Mouse (Mus musculus) embryo, embryonic 9.5 days (tissue): ENCODE measurements around the gene Ptcd3.
"Not testable (repeated sequence)": the region's sequence is repeated elsewhere in the genome, so short reads cannot be mapped to it uniquely, and the experiment has no call there.

Source experiments
- DNase-seq: peaks from one replicate; pipeline ENCODE4 v3.0.0-alpha.2; 2017; ENCODE audit errors: extremely low spot score

Gene Ptcd3

GRCm38 (mm10) chr6:71908481-71909381 is at the start of gene Ptcd3, which contains the start of gene Polr1a:
Gene Ptcd3 (minus strand): TSS chr6:71908750.
Gene Polr1a (plus strand): TSS chr6:71909053.
- DNase-seq: peak; percentile 94

DNA sequence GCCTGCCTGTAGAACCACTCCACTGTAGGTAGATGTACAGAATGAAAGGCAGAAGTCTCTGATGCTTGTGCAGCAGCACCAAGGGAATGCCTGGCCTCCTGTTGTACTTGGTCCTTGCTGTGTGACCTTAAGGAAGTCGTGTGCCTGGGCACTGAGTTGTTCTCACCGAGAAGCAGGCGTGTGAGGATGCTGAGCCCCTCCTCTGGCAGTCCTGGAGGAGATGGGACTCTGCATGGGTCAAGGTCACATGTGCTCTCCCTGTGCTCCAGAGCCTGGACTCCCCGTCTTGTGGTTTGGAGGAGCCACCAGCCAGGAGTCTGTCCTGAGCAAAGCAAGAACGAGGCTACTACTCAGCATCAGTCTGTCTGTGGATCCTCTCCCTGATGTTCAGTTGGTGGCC is 42.6 kb upstream of the Ptcd3 start:
- DNase-seq: no peak

- no peak for DNase-seq
These were observed 42.0 kb upstream of the Ptcd3 start for GRCm38 (mm10) chr6:71950592-71950991.

- no peak for DNase-seq
These were observed 41.2 kb upstream of the Ptcd3 start for GRCm38 (mm10) chr6:71949721-71950120.

- DNase-seq: no peak
These were observed 37.6 kb upstream of the Ptcd3 start for GRCm38 (mm10) chr6:71946121-71946520.

DNA sequence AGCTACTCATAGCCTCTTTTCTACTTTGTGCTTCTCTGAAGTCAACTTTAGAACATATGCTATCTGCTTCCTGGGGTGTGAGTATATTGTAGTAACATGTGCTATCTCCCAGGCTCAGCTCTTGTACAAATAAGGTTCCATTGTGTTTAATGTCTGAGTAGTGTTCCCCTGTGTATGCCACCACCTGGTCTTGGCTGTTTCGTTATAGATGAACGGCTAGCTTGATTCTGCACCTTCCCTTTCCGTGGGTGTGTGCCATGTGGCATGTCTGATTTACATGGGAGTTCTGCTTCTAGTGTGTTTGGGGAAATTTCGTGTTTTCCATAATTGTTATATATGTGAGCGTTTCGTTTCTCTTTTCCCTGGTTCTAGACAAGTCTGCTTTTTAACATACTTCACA is 36.6 kb upstream of the Ptcd3 start:
- no peak for DNase-seq

GRCm38 (mm10) chr6:71940912-71941311 is 32.4 kb upstream of the Ptcd3 start:
- DNase-seq: no peak

DNA sequence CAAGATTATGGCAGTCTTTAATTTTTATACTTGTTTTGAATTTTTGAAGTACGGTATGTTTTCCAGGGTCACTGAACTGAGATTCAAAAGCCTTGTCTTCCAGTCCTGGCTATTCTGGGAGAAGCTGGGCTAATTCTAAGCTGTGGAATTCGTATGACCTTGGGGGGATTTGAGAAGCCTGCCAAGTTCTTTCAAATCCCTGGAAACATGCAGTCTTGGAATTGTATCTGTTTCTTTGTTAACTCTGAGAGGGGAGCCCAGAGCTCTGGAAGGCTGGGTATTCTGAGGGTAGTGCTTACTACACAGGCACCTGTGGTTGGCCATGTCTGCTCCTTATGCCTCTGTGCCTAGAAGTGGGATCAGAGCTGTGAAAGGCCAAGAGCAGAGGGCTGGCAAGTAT is 27.2 kb upstream of the Ptcd3 start:
- DNase-seq: no peak

DNA sequence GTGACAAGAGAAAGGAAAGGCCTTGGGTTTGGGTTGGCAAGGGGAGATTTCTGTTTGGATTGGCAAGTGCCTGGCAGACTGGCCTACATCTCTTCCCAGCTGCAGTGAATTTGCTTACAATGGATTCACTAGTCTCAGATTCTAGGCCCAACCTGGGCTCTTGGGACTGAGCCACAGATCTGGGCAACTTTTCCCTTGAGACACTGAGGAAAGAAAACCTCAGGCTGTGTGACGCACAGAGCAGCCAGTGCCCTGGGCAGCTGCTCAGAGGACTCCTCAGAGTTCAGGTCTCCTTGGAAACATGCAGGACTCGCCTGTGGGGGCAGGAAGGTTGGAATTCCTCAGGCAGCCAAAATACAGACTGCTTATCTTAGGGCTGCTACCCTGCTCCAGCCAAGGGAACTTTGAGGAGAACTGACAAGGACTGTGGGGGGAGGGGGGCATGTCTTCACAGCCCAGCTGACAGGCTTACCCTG is 25.6 kb upstream of the Ptcd3 start:
- peak; percentile 17 for DNase-seq

DNA sequence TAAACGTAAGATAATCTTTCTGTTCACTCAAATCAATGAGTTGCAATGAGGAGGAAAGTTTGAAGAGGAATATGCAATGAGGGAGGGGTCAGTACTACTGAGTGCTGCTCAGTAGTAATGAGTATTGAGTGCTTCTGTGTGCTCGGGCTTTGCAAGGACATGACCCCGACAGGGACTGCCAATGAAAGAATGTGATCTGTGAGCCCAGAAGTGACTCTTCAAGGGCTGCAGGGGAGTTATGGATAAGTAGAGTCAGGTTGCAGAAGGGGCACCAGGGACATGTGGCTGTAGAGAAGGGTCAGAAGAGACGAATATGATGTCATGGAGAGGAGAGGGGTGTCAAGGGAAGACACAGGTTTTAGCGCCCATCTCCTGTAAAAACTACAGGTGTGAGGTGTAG is 23.8 kb upstream of the Ptcd3 start:
- no peak for DNase-seq

DNA sequence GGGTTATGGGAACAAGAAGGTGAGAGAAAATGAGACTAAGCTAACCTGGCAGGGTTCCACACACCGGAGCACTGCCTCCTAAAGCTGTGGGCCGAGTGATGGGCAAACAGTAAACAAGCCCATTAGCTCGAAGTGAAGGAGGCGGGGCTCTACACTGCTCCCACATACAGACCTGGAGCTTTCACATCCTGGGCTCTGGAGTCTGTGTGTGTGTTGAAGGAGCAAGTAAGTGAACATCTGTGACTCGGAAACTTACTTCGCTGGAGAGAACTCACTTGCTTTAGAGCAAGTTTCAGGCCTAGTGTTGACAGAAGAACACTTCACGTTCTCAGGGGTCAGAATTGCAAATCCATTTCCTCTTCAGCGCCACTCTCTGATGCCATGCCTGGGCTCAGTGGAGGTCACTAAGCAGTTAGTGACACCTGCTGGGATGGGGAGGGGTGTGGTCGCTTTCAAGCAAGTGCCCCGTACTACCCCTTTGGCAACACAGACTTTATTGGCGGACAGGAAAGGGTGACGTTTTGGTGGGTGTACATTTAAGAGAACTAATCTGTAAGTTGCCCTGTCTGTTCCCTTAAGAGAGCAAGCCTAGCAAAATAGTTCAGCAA is 22.4 kb upstream of the Ptcd3 start:
- no peak for DNase-seq

GRCm38 (mm10) chr6:71930053-71930452 is 21.5 kb upstream of the Ptcd3 start:
- no peak for DNase-seq

GRCm38 (mm10) chr6:71927911-71928310 is 19.4 kb upstream of the Ptcd3 start:
- DNase-seq: peak; percentile 36

DNA sequence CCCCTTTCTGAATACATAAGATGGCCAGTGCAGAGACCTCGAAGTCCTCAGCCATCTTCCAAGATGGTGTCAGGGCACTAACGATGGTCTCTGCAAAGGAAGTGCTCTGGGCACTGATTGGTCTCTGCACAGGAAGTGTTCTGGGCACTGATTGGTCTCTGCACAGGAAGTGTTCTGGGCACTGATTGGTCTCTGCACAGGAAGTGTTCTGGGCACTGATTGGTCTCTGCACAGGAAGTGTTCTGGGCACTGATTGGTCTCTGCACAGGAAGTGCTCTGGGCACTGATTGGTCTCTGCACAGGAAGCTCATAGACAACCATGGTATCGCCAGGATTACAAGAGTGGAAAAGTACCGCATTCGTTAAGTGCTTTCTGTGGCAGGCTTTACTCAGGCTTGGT is 16.7 kb upstream of the Ptcd3 start:
- not testable (repeated sequence) for DNase-seq

DNA sequence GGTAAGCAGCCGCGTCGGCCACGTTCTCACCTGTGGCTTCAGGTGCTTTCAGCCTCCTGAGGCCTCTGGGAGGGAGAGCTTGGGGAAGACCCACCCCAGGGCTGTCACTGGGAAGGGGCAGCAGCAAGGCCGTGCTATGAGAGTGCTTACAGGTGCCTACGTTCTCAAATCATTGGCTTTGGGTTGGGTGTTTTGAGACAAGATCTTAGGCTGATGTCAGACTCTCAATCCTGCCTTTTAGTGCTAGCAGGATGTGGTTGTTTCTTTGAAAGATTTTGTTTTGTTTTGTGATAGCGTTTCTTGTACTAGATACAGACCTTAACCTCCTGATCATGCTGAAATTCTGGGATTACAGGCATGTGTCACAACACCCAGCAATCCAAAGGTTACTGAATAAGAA is 12.2 kb upstream of the Ptcd3 start:
- DNase-seq: no peak

DNA sequence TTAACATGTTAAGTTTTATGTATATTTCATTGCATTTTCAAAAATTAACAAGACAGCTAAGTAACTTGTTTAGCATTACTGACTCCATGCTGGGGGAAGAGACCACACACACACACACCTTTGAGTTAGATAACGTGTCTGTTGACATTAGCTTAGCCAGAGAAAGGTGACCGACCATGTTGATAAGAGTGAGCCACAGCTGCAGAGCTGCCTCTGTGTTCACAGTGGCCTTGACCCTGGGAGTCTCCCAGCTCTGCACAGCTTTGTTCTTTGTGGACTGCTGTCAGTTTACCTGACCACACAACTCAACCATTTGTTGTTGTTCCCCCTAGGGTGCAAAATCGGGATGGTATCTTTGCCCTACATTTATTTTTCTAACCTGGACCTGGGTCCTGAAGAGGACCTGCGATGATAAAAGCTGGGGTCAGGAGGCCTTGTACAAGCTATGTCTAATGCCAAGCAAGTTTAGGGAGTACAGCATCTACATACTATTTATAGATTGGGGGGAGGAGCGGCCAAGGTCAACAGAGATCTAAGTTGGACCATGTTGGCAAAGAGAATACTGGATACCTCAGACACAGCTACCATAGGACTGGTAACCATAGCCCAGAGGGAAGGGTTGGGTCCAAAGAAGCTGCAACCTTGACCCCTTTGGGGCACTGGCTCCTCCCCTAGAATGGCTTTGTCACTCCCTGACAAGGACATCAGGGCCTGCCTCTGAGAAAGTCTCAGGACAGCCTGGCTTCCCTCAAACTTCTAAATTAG is 3.3 kb upstream of the Ptcd3 start:
- DNase-seq: no peak

DNA sequence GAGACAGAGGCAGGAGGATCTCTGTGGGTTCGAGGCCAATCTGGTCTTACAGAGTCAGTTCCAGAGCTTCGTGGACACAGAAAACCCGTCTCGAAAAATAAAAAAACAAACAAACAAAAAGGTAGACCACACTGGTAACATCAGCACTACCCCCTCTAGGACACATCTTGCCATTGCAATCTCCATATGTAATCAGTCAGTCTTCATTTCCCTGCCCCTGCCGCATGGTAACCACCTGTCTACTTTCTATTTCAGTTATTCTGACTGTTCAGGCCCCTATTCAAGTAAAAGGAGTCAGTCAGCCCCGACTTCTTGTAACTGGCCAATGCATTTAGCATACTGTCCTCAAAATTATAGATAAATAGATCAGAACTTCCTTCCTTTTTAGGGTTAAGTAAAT is 1.3 kb upstream of the Ptcd3 start:
- no peak for DNase-seq

- no peak for DNase-seq
These were observed 834 bp upstream of the Ptcd3 start for GRCm38 (mm10) chr6:71909384-71909783.

DNA sequence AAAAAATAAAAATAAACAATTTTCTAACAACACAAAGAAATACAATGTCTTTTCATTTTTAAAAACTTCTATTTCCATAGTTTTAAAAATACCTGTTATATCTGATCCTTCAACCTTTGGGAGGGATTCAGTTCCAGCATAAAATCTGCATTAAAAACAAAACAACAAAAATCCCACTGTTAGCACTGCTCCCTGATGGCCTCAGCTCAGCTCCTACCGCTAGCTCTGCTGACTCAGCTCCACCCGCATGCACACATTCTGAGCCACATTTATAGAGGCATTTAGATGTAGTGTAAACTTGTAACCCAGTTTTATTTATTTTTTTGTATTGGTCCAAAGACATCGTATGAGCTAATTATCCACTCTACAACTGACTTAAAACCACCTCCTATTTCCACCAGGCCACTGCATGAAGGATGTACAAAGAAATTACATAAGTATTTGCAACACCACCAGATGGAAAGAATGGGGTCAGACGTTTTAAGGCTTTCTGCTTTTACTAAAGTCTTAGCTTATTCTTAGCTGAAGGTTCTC is 781 bp downstream of the Ptcd3 start:
- DNase-seq: peak; percentile 6

DNA sequence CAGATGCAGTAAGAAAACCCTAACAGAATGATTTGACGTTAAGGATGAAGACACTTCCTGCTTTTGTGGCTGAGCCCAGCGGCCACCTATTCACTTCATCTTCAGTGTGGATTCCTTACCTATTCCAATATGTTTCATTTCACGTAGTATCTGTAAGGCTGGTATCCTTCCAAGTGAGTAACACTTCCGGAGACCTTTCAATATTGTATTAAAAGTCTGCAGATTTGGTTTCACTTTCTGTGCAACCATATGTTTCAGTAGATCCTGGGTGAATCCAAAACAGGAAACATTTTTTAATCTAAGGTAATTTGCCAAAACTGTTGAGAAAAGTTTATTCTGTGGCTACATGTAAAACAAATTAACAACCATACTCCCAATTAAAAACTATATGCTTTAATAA is 15.3 kb downstream of the Ptcd3 start:
- no peak for DNase-seq

GRCm38 (mm10) chr6:71877965-71878760 is 30.4 kb downstream of the Ptcd3 start:
- no peak for DNase-seq
